Mouse (Mus musculus): ENCODE data around the gene Rhof. TPM values are rescaled to one million over a fixed set of nuclear protein-coding genes. Genes with fewer than 3 reads are reported as not detected.
"Not testable (repeated sequence)": the region's sequence is repeated elsewhere in the genome, so short reads cannot be mapped to it uniquely, and the experiment has no call there.

The Rhof gene
- polyA plus RNA-seq, 1 experiment from 2014 or later, result 11.1 TPM

- DNase-seq (ENCODE audit: low spot score), result peak; percentile 96
These were observed 56.7 kb downstream of the Rhof start for GRCm38 (mm10) chr5:123075576-123076418.

GRCm38 (mm10) chr5:123068714-123069113 is 63.8 kb downstream of the Rhof start:
- no peak for DNase-seq (ENCODE audit: low spot score)

GRCm38 (mm10) chr5:123068115-123068514 is 64.4 kb downstream of the Rhof start, which contains the start of gene Tmem120b:
Gene Tmem120b, plus strand, starts transcription at chr5:123068415.
- DNase-seq (ENCODE audit: low spot score), result no peak

- peak; percentile 90 for DNase-seq (ENCODE audit: low spot score)
These were observed 65.0 kb downstream of the Rhof start for GRCm38 (mm10) chr5:123067395-123067995.

- peak; percentile 88 for DNase-seq (ENCODE audit: low spot score)
These were observed 68.3 kb downstream of the Rhof start for GRCm38 (mm10) chr5:123064207-123064606.

- DNase-seq (ENCODE audit: low spot score), result no peak
These were observed 69.4 kb downstream of the Rhof start for GRCm38 (mm10) chr5:123063141-123063540.

- DNase-seq (ENCODE audit: low spot score), result not testable (repeated sequence)
These were observed 71.1 kb downstream of the Rhof start for GRCm38 (mm10) chr5:123061402-123061749.

- no peak for DNase-seq (ENCODE audit: low spot score)
These were observed 71.6 kb downstream of the Rhof start for GRCm38 (mm10) chr5:123060706-123061401.

- DNase-seq (ENCODE audit: low spot score), result peak; percentile 70
These were observed 72.6 kb downstream of the Rhof start for GRCm38 (mm10) chr5:123059757-123060520.

- DNase-seq (ENCODE audit: low spot score), result peak; percentile 40
These were observed 74.0 kb downstream of the Rhof start for GRCm38 (mm10) chr5:123058251-123059102.

- DNase-seq (ENCODE audit: low spot score), result peak; percentile 100
These were observed 74.9 kb downstream of the Rhof start for GRCm38 (mm10) chr5:123057366-123058250.

Other genes starting within 250 kb of the Rhof start
- 29.6 and 31.8 TPM in 2 replicates for gene Kdm2b, start 142.9 kb downstream of the Rhof start, polyA plus RNA-seq (2015; fragmentation: Nextera tagmentation; extraction: Ambion mirVana)
- 16.1 and 17.3 TPM in 2 replicates for gene Orai1, start 117.6 kb downstream of the Rhof start, polyA plus RNA-seq (2015; fragmentation: Nextera tagmentation; extraction: Ambion mirVana)
- 0.58 and 0.60 TPM in 2 replicates for gene Morn3, start 85.7 kb downstream of the Rhof start, polyA plus RNA-seq (2015; fragmentation: Nextera tagmentation; extraction: Ambion mirVana)
- 33.2 and 35.9 TPM in 2 replicates for gene Tmem120b, start 64.3 kb downstream of the Rhof start, polyA plus RNA-seq (2015; fragmentation: Nextera tagmentation; extraction: Ambion mirVana)
- 8.0 and 11.3 TPM in 2 replicates for gene Setd1b, start 9.5 kb upstream of the Rhof start, polyA plus RNA-seq (2015; fragmentation: Nextera tagmentation; extraction: Ambion mirVana)
- 77.6 and 94.1 TPM in 2 replicates for gene Psmd9, start 36.7 kb upstream of the Rhof start, polyA plus RNA-seq (2015; fragmentation: Nextera tagmentation; extraction: Ambion mirVana)
- gene Hpd, start 50.0 kb upstream of the Rhof start, polyA plus RNA-seq (2015; fragmentation: Nextera tagmentation; extraction: Ambion mirVana), result 0.64 TPM in 1 of 2 replicates, not detected in the other
- 0.36 and 0.56 TPM in 2 replicates for gene Wdr66, start 119.4 kb upstream of the Rhof start, polyA plus RNA-seq (2015; fragmentation: Nextera tagmentation; extraction: Ambion mirVana)
- gene Bcl7a, start 211.1 kb upstream of the Rhof start, polyA plus RNA-seq (2015; fragmentation: Nextera tagmentation; extraction: Ambion mirVana), result 17.6 and 21.5 TPM in 2 replicates